Mouse (Mus musculus) right cerebral cortex, postnatal 25 days (tissue): ENCODE results near the gene Hagh.

Source experiments
- DNase-seq: peaks from one replicate; pipeline ENCODE4 v3.0.0; 2022

The Hagh gene

GRCm38 (mm10) chr17:24887291-24888080, 47.5 kb downstream of the Hagh start:
- DNase-seq, result no peak

DNA sequence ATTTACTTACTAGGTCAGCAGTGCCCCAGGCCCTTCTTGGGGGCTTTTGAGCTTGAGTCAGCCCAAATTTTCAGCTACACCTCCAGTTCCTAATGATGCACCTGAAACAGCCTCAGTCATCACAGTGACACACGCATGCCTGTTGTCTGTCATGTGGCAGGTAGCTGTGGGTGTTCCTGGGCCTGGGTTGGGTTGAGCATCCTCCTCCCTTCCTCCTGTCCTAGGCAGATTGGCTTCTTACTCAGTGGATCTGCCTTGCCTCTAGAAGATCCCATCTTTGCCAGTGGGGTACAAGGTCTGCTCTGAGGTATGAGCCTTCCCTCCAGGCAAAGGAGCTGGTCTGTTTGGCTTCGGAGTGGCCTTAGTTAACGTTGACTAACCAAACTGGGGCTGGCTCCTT, 48.9 kb downstream of the Hagh start:
- no peak for DNase-seq

DNA sequence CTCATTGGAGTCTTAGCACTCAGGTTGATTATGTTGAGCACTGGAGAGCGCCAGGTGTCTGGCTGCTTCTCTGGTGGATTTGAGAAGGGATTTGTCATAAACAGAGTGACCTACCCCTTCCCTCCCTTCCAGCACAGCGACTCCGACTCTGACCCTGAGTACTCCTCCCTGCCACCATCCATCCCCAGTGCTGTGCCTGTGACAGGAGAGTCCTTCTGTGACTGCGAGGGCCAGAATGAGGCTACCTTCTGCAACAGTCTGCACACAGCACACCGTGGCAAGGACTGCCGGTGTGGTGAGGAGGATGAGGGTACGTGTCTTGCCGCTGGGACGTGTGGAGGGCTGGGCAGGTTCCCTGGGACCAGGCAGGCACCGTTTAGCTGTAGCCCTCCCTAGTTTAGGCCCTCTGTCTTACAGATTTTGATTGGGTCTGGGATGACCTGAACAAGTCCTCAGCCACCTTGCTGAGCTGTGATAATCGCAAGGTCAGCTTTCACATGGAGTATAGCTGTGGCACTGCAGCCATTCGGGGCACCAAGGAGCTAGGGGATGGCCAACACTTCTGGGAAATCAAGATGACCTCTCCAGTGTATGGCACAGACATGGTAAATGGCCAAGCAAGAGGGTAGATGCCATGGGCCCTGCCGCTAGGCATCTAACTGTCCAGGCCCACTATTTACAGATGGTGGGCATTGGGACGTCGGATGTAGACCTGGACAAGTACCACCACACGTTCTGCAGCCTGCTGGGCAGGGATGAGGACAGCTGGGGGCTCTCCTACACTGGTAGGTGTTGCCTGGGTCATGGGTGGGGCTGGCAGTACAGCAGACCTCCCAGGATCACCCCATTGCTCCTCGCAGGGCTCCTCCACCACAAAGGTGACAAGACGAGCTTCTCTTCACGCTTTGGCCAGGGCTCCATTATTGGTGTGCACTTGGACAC, 50.5 kb downstream of the Hagh start:
- DNase-seq, result no peak

DNA sequence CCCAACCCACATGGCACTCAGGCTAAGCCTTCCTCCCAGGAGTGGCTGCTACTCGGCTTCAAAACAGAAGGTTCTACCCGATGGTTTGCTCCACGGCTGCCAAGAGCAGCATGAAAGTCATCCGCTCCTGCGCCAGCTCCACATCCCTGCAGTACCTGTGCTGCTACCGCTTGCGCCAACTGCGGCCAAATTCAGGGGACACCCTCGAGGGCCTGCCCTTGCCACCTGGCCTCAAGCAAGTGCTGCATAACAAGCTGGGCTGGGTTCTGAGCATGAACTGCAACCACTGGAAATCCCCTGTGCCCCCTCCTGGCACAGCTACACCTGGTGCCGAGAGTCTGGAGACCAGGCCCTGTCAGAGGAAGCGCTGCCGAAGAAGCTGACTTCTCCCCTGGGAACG, 51.4 kb downstream of the Hagh start:
- DNase-seq, result no peak

DNA sequence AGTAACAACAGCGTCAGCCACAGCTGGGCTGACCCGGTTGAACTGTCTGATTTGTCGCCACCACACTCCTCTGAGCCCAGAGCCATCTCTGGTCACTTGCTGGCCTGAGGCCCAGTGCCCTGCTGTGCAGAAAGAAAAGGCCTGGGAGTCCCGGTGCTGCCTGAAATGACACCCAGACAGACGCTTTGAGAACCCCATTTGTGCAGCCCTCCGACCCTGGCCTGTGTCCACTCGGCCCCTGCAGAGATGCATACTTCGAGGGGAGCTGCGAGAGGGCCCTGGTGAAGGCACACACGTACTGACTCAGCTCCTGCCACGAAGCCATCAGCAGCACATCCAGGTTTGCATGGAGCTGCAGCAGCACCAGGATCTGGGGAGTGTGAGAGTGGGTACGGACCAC, 52.8 kb downstream of the Hagh start:
- no peak for DNase-seq

DNA sequence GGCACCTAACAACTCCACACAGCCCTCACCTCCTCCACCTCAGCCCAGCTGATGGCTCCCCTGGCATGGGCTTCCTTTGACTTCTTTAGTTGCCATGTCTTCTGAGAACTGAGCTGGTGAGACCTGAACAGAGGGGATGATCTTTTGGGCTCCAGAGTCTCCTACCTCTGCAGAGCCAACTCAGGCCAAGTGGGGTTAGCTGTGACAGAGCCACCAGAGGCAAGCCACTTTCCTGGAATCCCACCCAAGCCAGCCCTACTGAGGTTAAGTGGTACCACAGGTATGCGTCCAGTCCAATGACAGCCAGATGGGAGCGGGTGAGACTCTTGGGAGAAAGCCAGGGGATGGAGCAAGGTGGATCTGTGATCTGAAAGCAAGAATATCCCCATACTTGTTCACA, 53.3 kb downstream of the Hagh start:
- no peak for DNase-seq

GRCm38 (mm10) chr17:24894061-24894994, 54.4 kb downstream of the Hagh start:
- DNase-seq, result no peak

- DNase-seq, result peak; percentile 86
Measured at GRCm38 (mm10) chr17:24894995-24895547, 55.1 kb downstream of the Hagh start, which contains the start of the genes Eme2 and Mrps34. Gene Eme2, minus strand, starts transcription at chr17:24895087. Gene Mrps34, plus strand, starts transcription at chr17:24895116.

DNA sequence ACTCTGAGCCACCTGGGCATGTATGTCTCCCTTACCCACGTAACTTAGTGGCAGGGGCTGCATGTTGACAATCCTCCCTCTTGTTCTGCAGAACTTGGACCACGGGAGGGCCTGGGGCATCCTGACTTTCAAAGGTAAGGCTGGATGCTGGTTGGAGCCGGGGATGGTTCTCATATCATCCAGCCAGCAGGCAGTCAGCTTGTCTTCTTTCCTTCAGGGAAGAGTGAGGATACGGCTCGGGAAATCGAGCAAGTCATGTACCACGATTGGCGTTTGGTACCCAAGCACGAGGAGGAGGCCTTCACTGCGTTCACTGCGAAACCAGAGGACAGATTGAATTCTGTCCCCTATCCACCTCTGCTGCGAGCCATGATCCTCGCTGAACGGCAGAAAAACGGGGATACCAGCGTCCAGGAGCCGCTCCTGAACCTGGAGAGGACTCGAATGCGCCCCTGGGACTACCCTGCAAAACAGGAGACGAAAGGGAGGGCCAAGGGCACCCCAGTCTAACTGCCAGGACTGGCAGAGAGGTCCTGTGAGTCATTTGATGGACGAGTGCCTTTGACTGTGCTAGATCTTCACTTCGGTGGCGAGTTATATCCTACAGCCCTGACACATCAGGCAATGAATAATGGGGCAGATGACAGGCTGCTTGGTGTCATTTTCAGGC, 55.8 kb downstream of the Hagh start:
- no peak for DNase-seq

- peak; percentile 75 for DNase-seq
Measured at GRCm38 (mm10) chr17:24896241-24896992, 56.5 kb downstream of the Hagh start, which contains the start of gene Nme3. Gene Nme3, plus strand, starts transcription at chr17:24896500.

GRCm38 (mm10) chr17:24896993-24897269, 57.0 kb downstream of the Hagh start:
- DNase-seq, result no peak

- no peak for DNase-seq
Measured at GRCm38 (mm10) chr17:24897600-24897999, 57.7 kb downstream of the Hagh start.

GRCm38 (mm10) chr17:24898041-24898854, 58.3 kb downstream of the Hagh start:
- no peak for DNase-seq

DNA sequence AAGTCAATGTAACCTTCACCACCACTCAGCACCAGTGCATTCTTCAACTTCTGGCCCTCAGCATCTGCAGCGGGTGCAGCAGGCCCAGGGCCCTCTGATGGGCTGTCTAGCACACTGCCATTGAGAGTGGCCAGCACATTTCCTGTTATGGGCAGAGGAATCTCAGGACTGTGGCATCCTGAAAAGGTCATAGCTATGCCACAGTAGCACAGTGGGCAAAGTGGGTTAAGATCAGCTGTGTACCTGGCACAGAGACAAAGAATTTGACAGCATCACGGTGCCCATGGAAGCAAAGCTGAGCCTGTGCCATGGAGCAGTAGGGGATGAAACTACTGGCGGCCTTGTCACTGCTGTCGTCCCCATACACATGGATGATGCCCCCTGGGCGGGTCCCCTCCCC, 59.2 kb downstream of the Hagh start:
- no peak for DNase-seq

DNA sequence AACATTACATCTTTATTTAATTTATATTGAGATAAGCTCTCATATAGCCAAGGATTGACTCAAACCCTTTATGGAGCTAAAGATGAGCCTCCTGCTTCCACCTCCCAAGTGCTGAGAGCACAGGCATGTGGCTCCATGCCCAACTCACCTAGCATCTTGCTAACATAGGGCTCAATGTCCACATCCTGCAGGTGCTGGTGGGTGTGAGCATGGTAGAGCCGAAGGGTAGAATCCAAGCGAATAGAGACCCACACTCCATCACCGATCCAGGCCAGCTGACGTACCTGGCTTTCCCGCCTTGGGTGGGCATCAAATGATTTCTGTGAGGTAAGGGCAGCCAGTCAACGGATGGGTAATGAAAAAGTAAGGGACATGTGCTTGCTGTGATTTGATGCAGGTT, 60.1 kb downstream of the Hagh start:
- no peak for DNase-seq

GRCm38 (mm10) chr17:24902124-24902523, 62.2 kb downstream of the Hagh start:
- no peak for DNase-seq

DNA sequence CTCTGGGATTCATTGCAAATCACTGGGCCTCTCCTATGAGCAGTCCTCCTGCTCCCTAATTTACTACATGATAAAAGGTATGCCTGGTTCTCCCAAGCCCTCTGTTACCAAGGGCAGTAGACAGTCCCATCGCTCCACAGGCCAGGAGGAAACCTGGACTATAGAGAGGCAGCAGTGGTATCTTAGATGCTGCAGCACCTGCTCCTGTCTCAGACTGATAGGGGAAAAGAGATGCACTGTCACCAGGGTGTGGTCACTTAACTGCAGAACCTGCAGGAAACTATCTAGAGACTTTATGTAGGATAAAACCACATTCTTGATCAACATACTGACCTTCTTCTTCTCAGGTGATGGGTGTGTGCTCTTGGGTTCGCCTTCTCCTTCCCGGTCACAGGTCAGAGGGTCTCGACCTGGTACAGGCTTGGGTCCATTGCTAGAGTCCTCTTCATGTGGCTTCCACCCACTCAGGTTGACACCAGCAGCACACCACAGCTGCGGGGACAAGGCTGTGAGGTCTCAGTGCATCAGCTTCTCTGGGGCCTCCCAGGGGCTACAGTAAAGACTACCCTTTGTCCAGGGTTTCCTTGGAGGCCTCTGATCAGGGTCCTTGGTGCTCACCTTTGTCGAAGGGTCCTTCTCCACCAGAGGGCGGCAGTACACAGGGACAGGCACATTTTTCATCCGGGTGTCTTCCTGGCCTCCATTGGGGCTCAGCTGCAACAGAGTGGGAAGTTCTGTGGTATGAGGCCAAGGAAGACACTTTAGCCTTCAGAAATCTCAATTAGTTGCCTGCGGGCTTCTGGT, 62.9 kb downstream of the Hagh start:
- no peak for DNase-seq

- DNase-seq, result no peak
Measured at GRCm38 (mm10) chr17:24903767-24904166, 63.8 kb downstream of the Hagh start.

- DNase-seq, result no peak
Measured at GRCm38 (mm10) chr17:24907591-24907990, 67.6 kb downstream of the Hagh start.
